Mouse (Mus musculus): ENCODE measurements around the gene Klf8.

DNA sequence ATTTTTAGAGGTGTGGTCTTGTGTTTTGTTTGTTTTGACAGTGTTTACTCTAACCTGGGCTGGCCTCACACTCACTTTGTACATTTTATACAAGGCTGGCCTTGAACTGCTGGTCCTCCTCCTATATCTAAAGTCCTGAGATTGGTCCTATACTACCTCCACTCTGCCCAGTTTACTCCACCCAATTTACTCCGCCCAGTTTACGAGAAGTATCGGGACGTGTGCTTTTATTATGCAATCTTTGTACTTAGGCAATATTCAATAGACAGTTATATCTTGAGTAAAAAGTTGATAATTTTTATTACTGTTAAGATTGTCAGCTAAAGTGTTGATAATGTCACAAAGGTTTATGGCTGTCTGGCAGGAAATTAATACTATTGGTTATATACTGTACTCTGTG is 74.1 kb downstream of the Klf8 start:
- TF ChIP-seq GATA1 (IDR thresholded peaks at IDR 0.05; ENCODE audit: low read length) (no peak), TAL1 (IDR thresholded peaks at IDR 0.05; ENCODE audit: low read length) (no peak)
